Mouse (Mus musculus) B cell, adult 62 days (primary cell): ENCODE measurements around the gene Gm12789. TPM values are rescaled to one million over a fixed set of nuclear protein-coding genes. Genes with fewer than 3 reads are reported as not detected.

Experiments
- total RNA-seq: library from RNA; stranded (reverse); gene quantifications from 4 replicates; pipeline ENCODE4 v1.2.4, GENCODE M21; 2023

Gene Gm12789
- total RNA-seq = not detected in 4 replicates

DNA sequence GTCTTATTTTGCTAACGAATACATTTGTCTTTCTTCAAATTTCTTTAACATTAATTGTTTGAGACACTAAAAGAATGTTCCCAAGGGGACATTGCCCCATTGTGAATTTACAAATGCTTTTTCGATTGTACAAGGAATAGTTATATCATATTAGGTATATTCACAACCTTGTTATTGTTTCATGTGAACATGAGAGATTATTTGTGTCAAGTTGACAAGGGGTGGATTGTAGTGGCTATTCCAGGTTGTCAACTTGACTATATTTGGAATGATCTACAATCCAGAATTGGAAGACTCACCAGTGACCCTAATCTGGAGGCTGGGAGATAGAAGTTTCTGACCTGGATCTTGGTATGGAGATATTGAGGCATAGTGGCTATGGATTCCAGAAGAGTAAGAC is at the start of gene Gm12789:
TSS of gene Gm12789 (plus strand) at position 301 of the 400 bp plus-strand sequence.

GRCm38 (mm10) chr4:101940107-101940506 is 46.3 kb upstream of the Gm12789 start, which contains the start of gene Gm12794:
TSS of gene Gm12794 (plus strand) at chr4:101940407.

GRCm38 (mm10) chr4:101980949-101981348 is 5.5 kb upstream of the Gm12789 start, which contains the start of gene Gm12790:
TSS of gene Gm12790 (minus strand) at chr4:101981049.

Other genes starting within 250 kb of the Gm12789 start
- gene B020004J07Rik, start 142.6 kb upstream of the Gm12789 start, total RNA-seq = not detected in 4 replicates
- not detected in 4 replicates for gene C130073F10Rik, start 92.8 kb upstream of the Gm12789 start, total RNA-seq
- not detected in 4 replicates for gene Gm12800, start 77.5 kb upstream of the Gm12789 start, total RNA-seq
- gene Gm12794, start 46.2 kb upstream of the Gm12789 start, total RNA-seq = not detected in 4 replicates
- not detected in 4 replicates for gene Gm12790, start 5.6 kb upstream of the Gm12789 start, total RNA-seq
- gene Pde4b, start 100.9 kb downstream of the Gm12789 start, total RNA-seq = 142 to 150 TPM (median 145 TPM) in 4 replicates